Mouse (Mus musculus): Measurements from ENCODE around the gene Nkx2-2. TPM values are rescaled to one million over a fixed set of nuclear protein-coding genes. Genes with fewer than 3 reads are reported as not detected.

The Nkx2-2 gene
- polyA plus RNA-seq (2017; shearing (Covaris generic)), result not detected

GRCm38 (mm10) chr2:147193271-147194255 lies at the start of gene Nkx2-2:
Gene Nkx2-2 (minus strand): TSS chr2:147194243.
- ATAC-seq, result no peak

DNA sequence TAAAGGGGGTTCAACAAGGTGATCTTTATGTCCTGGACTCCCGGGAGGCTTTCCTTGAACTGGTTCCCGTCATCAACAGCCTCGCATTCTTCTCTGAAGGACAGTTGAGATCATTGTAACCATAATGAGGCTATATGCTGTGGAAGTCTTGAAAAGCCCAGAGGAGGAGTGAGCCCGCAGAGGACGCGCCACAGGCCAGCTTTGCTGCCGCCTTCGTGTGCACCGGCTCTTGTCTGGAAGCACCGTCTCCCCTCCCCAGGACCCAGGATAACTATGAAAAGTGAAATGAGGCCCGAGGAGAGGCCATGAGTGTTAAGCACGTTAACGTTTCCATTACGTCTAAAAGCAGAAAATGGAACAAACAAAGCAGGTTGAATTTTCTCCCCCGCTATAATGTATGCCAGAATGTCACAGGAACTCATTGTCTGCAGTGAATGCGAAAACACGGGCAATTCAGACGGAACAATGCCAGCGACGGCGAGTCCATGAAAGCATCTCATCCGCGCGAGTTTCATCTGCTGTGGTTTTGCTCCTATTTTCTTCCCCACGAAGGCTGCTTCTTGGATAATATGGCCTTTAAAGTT lies 41.8 kb upstream of the Nkx2-2 start:
- no peak for ATAC-seq

DNA sequence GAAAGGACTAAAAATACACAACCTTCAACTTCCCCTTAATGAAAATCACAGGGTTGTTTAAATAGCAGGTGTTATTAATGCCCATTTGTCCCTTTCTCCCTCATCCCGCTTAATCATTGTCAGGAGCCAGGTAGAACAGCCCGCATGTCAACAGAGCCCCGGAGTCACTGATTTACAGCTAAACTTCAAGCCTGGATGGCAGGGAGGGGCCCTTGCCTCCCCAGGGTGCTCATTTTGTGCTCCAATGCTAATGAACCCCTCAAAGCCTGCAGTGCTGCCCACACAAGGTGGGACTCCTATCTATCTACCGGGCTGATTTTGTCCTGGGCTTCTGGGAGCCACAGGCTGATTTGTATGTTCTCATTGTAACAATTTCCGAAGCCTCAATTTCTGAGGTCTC lies 37.1 kb upstream of the Nkx2-2 start:
- no peak for ATAC-seq

- no peak for ATAC-seq
Observed at GRCm38 (mm10) chr2:147205076-147205615, 11.1 kb upstream of the Nkx2-2 start.

DNA sequence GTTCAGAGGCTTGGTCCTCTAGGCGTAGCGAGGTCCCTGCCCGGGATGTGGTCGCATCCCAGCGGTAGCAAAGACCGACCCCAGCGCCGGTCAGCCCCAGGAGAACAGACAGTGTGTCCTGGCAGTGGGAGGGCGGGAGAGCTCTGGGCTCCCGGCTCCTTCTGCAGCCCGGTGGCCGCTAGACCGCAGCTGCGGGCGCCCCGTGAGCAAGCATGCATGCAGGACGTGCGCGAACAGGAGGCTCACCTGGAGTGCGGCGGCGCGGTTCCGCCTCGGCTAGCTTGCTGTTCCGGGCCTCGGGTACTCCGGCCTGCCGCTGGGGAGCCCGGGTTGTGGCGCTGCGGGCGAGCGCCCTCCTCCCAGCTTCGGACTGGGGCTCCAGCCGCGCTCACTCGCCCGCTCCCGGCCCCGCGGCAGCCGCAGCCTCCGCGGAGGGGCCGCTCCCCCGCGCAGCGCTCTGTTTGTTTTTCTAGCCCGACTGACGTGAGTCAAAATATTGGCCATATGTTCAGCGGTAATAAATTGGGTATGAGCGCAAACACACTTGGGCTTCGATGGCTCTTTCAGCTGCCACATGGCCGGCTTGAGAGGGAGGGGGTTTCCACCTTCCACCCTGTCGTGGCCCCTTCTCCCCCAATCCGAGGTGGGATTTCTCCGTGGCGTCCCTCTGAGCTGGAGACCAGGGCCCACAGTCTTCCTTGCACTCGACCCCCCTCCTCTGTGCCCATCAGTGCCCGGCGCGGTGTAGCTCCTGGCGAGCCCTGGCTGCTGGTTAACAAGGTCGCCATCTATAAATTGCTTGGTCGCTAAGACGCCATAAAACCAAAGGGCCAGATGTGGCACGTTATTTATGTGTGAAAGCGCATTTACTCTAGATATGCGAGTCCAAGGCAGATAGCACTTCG lies 920 bp upstream of the Nkx2-2 start:
- no peak for ATAC-seq

- ATAC-seq, result no peak
Observed at GRCm38 (mm10) chr2:147192731-147193130, 1.3 kb downstream of the Nkx2-2 start.

- ATAC-seq, result no peak
Observed at GRCm38 (mm10) chr2:147190316-147191021, 3.6 kb downstream of the Nkx2-2 start.

GRCm38 (mm10) chr2:147189546-147190315 lies 4.3 kb downstream of the Nkx2-2 start:
- no peak for ATAC-seq

- ATAC-seq, result no peak
Observed at GRCm38 (mm10) chr2:147188871-147189545, 5.0 kb downstream of the Nkx2-2 start.

- ATAC-seq, result no peak
Observed at GRCm38 (mm10) chr2:147188074-147188700, 5.9 kb downstream of the Nkx2-2 start.

DNA sequence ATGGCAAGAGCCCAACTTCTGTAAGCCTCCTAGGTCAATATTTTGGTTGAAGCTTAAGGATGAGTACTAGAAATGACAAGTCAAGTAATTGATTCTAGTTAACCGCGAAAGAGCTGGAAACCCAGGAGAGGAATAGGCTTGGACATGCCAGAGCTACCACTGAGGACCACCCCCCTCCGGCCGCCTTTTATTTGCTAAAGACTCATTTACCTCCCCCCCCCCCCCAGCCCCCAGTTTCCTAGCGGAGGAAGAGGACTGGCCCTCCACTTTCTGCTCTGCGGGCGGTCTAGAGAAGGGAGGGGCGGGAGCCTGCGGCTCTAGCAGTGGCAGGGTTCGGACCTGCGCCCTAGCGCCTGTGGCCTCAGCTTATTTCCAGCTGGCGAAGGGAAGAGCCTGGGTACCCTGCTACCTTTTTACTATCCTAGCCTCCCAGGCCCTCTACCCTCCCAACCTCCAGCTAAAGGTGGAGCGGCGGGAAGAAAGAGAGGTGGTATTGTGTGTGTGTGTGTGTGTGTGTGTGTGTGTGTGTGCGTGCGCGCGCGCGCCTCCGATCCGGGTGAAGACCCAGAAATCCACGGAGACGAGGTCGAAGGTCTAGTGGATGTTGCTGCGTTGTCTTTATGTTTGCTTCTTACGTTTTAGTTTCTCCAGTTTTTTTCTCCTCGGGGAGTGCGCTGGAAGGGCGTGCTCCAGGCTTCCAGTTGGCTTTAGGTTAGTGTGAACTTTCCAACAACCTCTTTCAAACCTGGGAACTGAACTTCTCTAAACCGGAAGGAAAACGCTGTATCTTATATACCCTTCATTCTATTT lies 6.8 kb downstream of the Nkx2-2 start:
- no peak for ATAC-seq

DNA sequence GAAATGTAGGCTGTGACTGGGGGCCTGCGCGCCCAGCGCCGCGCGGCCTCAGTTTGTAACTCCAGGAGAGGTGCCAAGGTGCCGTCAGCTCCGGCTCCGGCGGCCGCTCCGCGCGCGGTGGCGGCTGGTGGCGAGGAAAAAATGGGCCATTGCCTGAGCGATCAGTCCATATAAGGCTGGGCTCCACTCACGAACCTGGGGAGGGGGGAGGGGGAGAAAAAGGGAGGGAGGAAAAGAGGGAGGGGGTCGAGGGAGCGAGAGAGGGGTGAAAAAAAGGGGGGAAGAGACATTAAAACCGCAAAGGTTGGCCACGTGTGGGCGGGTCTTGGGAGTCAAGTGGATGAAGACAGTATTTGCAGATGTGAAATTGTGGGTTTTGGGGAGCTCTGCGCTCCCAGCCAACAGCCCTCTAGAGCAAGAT lies 7.8 kb downstream of the Nkx2-2 start:
- no peak for ATAC-seq

- ATAC-seq, result no peak
Observed at GRCm38 (mm10) chr2:147185561-147185960, 8.5 kb downstream of the Nkx2-2 start.

GRCm38 (mm10) chr2:147184071-147184990 lies 9.7 kb downstream of the Nkx2-2 start:
- no peak for ATAC-seq

GRCm38 (mm10) chr2:147183521-147183920 lies 10.5 kb downstream of the Nkx2-2 start:
- no peak for ATAC-seq

- no peak for ATAC-seq
Observed at GRCm38 (mm10) chr2:147182709-147183260, 11.3 kb downstream of the Nkx2-2 start.

DNA sequence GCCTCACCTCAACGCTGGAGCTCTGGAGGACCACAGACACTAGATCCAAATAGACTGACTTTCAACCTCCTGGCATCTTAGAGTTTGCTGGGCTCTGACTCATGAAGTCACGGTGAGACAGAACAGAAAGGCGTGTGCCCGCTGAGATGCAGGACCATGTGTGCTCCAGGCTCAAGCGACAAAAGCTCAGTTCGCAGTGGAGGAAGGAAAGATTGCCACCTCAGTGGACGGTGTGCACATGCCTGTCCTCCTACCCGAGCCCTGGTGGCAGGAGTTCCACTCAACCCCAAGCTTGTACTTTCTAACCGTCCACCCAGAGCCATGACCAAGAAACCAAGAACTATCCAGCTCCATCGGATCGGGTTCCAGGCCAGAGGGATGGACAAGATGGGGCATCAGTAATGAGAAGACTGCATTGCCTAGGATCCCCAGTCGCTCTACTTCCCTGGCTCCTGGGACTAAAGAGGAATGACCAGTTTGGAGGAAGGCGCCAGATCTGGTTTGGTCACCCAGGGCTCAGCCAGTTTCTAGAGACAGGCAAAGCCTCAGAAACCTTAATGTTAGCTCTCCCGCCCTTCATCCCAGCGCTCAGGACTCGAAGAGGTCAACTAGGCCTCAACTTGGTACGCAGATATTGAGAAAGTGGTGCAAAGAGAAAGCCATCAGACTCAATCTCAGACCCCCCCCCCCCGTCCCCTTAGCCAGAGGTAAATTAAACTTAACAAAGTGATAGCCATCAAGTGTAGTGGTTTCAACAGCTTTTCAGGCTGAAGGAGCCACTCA lies 11.9 kb downstream of the Nkx2-2 start:
- ATAC-seq, result no peak
